Mouse (Mus musculus): ENCODE results near the gene Nfkbib. TPM values are rescaled to one million over a fixed set of nuclear protein-coding genes. Genes with fewer than 3 reads are reported as not detected.

Nfkbib gene
- polyA plus RNA-seq, 1 experiment from 2014 or later, result 65.8 TPM

- H3K4me2 ChIP-seq, result no peak overlapping the region
- H3K36me3 ChIP-seq (replicated peaks), result peaks cover 8% of the 10 kb centered on the region; the same call in 1 of the 2 replicates
- 42% methylated on average over 6 of the region's 6 CpGs for WGBS
- H3K4me3 ChIP-seq, result no peak overlapping the region
- peak overlapping the region; percentile 31; the same call in 1 of the 2 replicates for H3K27ac ChIP-seq
- peak; percentile 57; the same call in 1 of the 2 replicates for ATAC-seq (replicated peaks)
- no peak overlapping the region for H3K9ac ChIP-seq
- no peaks in the 10 kb centered on the region for H3K9me3 ChIP-seq
- H3K4me1 ChIP-seq, result peaks cover 4% of the 10 kb centered on the region; the same call in 1 of the 2 replicates
- H3K27me3 ChIP-seq (replicated peaks), result no peaks in the 10 kb centered on the region
Measured at GRCm38 (mm10) chr7:28780067-28780658, 12.9 kb upstream of the Nfkbib start.

DNA sequence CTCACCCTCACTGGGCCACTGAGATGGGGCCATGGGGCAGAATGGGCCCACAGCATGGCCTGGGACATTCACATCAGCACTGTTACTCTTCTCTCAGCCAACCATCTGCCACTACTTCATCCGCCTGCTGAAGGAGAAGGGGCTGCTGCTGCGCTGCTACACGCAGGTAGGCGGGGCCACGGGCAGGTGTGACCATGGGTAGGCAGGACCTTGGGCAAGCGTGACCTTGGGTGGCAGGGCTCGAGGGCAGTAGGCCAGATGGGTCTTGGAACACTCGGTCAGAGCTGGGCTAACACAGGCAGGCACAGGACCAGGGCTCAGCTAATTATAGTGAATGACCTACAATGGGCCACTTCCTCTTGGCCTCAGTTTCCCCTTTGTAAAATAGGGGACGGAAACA is 11.5 kb upstream of the Nfkbib start:
- H3K9ac ChIP-seq, result no peak overlapping the region
- no peak overlapping the region for H3K4me2 ChIP-seq
- H3K9me3 ChIP-seq, result no peaks in the 10 kb centered on the region
- no peaks in the 10 kb centered on the region for H3K27me3 ChIP-seq (replicated peaks)
- no peak overlapping the region for H3K27ac ChIP-seq
- H3K4me1 ChIP-seq, result peaks cover 4% of the 10 kb centered on the region; the same call in 1 of the 2 replicates
- H3K36me3 ChIP-seq (replicated peaks), result peaks cover 8% of the 10 kb centered on the region; the same call in 1 of the 2 replicates
- WGBS, result 85% methylated on average over 9 of the region's 9 CpGs
- ATAC-seq (replicated peaks), result no peak
- no peak overlapping the region for H3K4me3 ChIP-seq

- Histone ChIP-seq H3K27me3 (replicated peaks) (no peaks in the 10 kb centered on the region), H3K4me3 (no peak overlapping the region), H3K4me2 (no peak overlapping the region), H3K4me1 (peaks cover 1% of the 10 kb centered on the region; the same call in 1 of the 2 replicates), H3K9ac (no peak overlapping the region), H3K36me3 (replicated peaks) (peaks cover 4% of the 10 kb centered on the region; the same call in 1 of the 2 replicates), H3K9me3 (no peaks in the 10 kb centered on the region), H3K27ac (no peak overlapping the region)
- 82% methylated on average over 7 of the region's 7 CpGs for WGBS
- ATAC-seq (replicated peaks), result no peak
Measured at GRCm38 (mm10) chr7:28775129-28775528, 7.8 kb upstream of the Nfkbib start.

DNA sequence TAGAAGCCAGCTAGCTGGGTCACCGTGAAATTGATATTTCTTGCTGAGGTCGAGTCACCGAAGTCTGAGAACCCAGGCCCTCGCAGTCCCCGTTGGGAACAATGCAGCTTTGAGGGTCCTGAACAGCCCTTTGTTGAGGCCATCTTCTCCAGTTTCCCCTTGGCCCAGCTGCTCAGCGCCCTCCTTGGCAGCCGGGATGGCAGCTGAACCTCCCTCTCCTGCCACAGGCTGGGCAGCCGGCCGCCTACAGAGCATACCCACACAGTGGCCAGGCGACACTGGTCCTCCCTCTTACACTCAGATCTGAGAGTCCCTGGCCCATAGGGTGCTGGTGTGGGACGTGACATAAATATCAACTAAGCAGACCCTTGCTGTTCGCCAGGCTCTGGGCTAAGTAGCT is 6.9 kb upstream of the Nfkbib start:
- no peak for ATAC-seq (replicated peaks)
- Histone ChIP-seq H3K9ac (no peak overlapping the region), H3K36me3 (replicated peaks) (peaks cover 4% of the 10 kb centered on the region; the same call in 1 of the 2 replicates), H3K4me1 (no peaks in the 10 kb centered on the region), H3K27me3 (replicated peaks) (no peaks in the 10 kb centered on the region), H3K4me3 (no peak overlapping the region), H3K9me3 (no peaks in the 10 kb centered on the region), H3K4me2 (no peak overlapping the region), H3K27ac (peak overlapping the region; percentile 28; the same call in 1 of the 2 replicates)
- 46% methylated on average over 12 of the region's 12 CpGs for WGBS

GRCm38 (mm10) chr7:28773163-28773562 is 5.9 kb upstream of the Nfkbib start:
- H3K27ac ChIP-seq, result no peak overlapping the region
- H3K27me3 ChIP-seq (replicated peaks), result no peaks in the 10 kb centered on the region
- WGBS, result 88% methylated on average over 3 of the region's 3 CpGs
- no peak overlapping the region for H3K9ac ChIP-seq
- no peak overlapping the region for H3K4me3 ChIP-seq
- peaks cover 4% of the 10 kb centered on the region; the same call in 1 of the 2 replicates for H3K36me3 ChIP-seq (replicated peaks)
- no peaks in the 10 kb centered on the region for H3K9me3 ChIP-seq
- ATAC-seq (replicated peaks), result no peak
- peaks cover 3% of the 10 kb centered on the region for H3K4me1 ChIP-seq
- H3K4me2 ChIP-seq, result no peak overlapping the region

DNA sequence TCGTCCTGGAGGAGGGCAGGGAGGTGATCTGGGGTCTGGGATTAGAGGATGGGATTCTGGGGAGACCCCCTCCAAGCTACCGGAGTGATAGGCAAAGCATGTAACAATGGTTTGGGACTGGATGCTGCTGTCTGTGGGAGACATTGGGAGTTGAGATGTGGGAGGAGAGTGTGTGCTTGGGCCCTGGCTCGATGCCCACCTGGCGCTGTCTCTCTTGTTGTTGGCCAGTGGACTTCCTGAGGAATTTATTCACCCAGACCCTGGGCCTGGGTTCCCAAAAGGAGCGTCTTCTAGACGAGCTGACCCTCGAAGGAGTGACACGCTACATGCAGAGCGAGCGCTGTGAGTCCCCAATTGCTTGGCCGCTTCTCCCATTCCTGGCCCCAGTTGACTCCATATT is 4.6 kb upstream of the Nfkbib start:
- no peaks in the 10 kb centered on the region for H3K27me3 ChIP-seq (replicated peaks)
- WGBS, result 89% methylated on average over 11 of the region's 11 CpGs

DNA sequence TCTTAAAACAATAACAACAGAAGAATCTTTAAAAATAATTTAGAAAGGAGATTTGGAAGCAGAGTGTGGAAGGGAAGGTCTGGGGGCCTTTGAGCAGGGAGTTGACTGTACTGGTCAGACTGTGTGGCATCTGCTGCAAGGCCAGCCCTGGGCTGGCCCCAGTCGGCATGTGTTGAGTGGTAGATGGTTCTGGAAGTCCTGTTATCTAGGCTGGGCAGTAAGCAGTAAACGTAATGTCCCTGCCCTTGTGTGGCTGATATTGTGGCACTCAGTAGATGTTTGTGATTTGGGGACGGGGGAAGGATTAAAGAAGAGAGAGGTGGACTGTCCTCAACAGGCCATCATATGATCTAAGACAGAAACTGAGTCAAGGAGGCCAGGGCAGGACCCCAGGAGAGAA is 3.0 kb upstream of the Nfkbib start:
- WGBS, result 90% methylated on average over 3 of the region's 3 CpGs
- no peaks in the 10 kb centered on the region for H3K9me3 ChIP-seq
- ATAC-seq (replicated peaks), result no peak

More for the DNA sequence above, 4.6 kb upstream of the Nfkbib start:
- Histone ChIP-seq H3K4me2 (no peak overlapping the region), H3K4me1 (peaks cover 16% of the 10 kb centered on the region), H3K4me3 (no peak overlapping the region), H3K36me3 (replicated peaks) (no peaks in the 10 kb centered on the region), H3K27ac (no peak overlapping the region), H3K9ac (no peak overlapping the region), H3K9me3 (no peaks in the 10 kb centered on the region)
- ATAC-seq (replicated peaks), result no peak

DNA sequence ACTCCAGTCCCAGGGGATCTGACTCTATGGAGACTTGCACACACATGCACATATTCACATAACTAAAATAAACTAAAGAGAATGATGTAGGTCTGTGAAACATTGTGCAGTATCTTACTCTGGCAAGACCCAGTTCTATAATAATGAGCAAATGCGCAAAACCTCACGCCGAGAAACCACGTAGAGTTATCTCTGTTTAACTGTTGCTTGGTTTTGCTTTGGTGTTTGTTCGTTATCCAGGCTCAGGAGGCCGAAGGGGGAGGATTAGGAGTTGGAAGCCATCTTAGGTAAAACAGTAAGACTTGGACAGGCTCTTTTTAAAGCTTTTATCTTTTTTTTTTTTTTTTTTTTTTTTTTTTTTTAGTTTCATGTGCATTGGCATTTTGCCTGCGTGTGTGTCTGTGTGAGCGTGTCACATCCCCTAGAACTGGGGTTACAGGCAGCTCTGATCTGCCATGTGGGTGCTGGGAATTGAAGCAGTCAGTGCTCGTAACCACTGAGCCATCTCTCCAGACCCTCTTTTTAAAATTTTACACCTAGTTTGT is 2.2 kb upstream of the Nfkbib start:
- no peak for ATAC-seq (replicated peaks)
- no peaks in the 10 kb centered on the region for H3K27me3 ChIP-seq (replicated peaks)
- H3K4me2 ChIP-seq, result no peak overlapping the region
- 86% methylated on average over 9 of the region's 9 CpGs for WGBS
- H3K9me3 ChIP-seq, result no peaks in the 10 kb centered on the region
- H3K9ac ChIP-seq, result no peak overlapping the region
- H3K4me1 ChIP-seq, result peaks cover 31% of the 10 kb centered on the region
- H3K36me3 ChIP-seq (replicated peaks), result no peaks in the 10 kb centered on the region
- no peak overlapping the region for H3K27ac ChIP-seq
- no peak overlapping the region for H3K4me3 ChIP-seq

More for the DNA sequence above, 3.0 kb upstream of the Nfkbib start:
- Histone ChIP-seq H3K4me2 (no peak overlapping the region), H3K9ac (no peak overlapping the region), H3K4me1 (peaks cover 23% of the 10 kb centered on the region), H3K27me3 (replicated peaks) (no peaks in the 10 kb centered on the region), H3K27ac (no peak overlapping the region), H3K4me3 (no peak overlapping the region), H3K36me3 (replicated peaks) (no peaks in the 10 kb centered on the region)

GRCm38 (mm10) chr7:28766910-28767309 is 402 bp downstream of the Nfkbib start:
- peak overlapping the region; percentile 66 for H3K9ac ChIP-seq
- H3K27ac ChIP-seq, result no peak overlapping the region
- no peaks in the 10 kb centered on the region for H3K9me3 ChIP-seq
- H3K4me1 ChIP-seq, result peaks cover 31% of the 10 kb centered on the region
- H3K4me2 ChIP-seq, result peak overlapping the region; percentile 75
- peak; percentile 30; the same call in 1 of the 2 replicates for ATAC-seq (replicated peaks)
- H3K36me3 ChIP-seq (replicated peaks), result 0 out of 2 replicates have a peak, but pooled peaks cover 1% of the 10 kb centered on the region
- no peaks in the 10 kb centered on the region for H3K27me3 ChIP-seq (replicated peaks)
- peak overlapping the region; percentile 81 for H3K4me3 ChIP-seq
- WGBS, result 1% methylated on average over 14 of the region's 14 CpGs

GRCm38 (mm10) chr7:28766173-28766879 is 986 bp downstream of the Nfkbib start, which contains the start of gene Sirt2:
Sirt2 (plus strand) TSS chr7:28766735.
- Histone ChIP-seq H3K27ac (peak within 1 kb of the TSS; percentile 60; the same call in 1 of the 2 replicates), H3K27me3 (replicated peaks) (no peaks in the 10 kb centered on the region), H3K4me3 (peak within 1 kb of the TSS; percentile 81), H3K4me2 (peak within 1 kb of the TSS; percentile 75), H3K4me1 (peaks cover 31% of the 10 kb centered on the region), H3K36me3 (replicated peaks) (0 out of 2 replicates have a peak, but pooled peaks cover 7% of the 10 kb centered on the region), H3K9me3 (no peaks in the 10 kb centered on the region), H3K9ac (peak within 1 kb of the TSS; percentile 71)
- WGBS, result 0% methylated on average over 45 of the region's 45 CpGs
- ATAC-seq (replicated peaks), result peak; percentile 99

- peaks cover 31% of the 10 kb centered on the region for H3K4me1 ChIP-seq
- no peak for ATAC-seq (replicated peaks)
- H3K36me3 ChIP-seq (replicated peaks), result peaks cover 14% of the 10 kb centered on the region; the same call in 1 of the 2 replicates
- peak overlapping the region; percentile 81 for H3K4me3 ChIP-seq
- no peaks in the 10 kb centered on the region for H3K9me3 ChIP-seq
- H3K4me2 ChIP-seq, result peak overlapping the region; percentile 64
- no peak overlapping the region for H3K27ac ChIP-seq
- no peaks in the 10 kb centered on the region for H3K27me3 ChIP-seq (replicated peaks)
- no peak overlapping the region for H3K9ac ChIP-seq
- 79% methylated on average over 6 of the region's 6 CpGs for WGBS
Measured at GRCm38 (mm10) chr7:28765211-28765610, 2.1 kb downstream of the Nfkbib start.

- H3K4me3 ChIP-seq, result no peak overlapping the region
- no peak overlapping the region for H3K27ac ChIP-seq
- H3K9me3 ChIP-seq, result no peaks in the 10 kb centered on the region
- H3K4me2 ChIP-seq, result no peak overlapping the region
- H3K27me3 ChIP-seq (replicated peaks), result no peaks in the 10 kb centered on the region; the same call in 1 of the 2 replicates
- WGBS, result 91% methylated on average over 9 of the region's 9 CpGs
- H3K36me3 ChIP-seq (replicated peaks), result peaks cover 25% of the 10 kb centered on the region
- H3K4me1 ChIP-seq, result peaks cover 16% of the 10 kb centered on the region
- H3K9ac ChIP-seq, result no peak overlapping the region
- ATAC-seq (replicated peaks), result no peak
Measured at GRCm38 (mm10) chr7:28761907-28762306, 5.4 kb downstream of the Nfkbib start.

Measured in midbrain, embryonic 15.5 days (tissue).